Mouse (Mus musculus): Measurements from ENCODE around the gene Traf5.

Traf5 gene

GRCm38 (mm10) chr1:192066956-192067355 lies 25.4 kb downstream of the Traf5 start:
- DNase-seq (ENCODE audit: low read depth, low spot score) = no peak

- DNase-seq (ENCODE audit: low read depth, low spot score) = no peak
Measured at GRCm38 (mm10) chr1:192063209-192063946, 29.0 kb downstream of the Traf5 start.

- no peak for DNase-seq (ENCODE audit: low read depth, low spot score)
Measured at GRCm38 (mm10) chr1:192062682-192063081, 29.7 kb downstream of the Traf5 start.

GRCm38 (mm10) chr1:192061666-192062306 lies 30.6 kb downstream of the Traf5 start:
- DNase-seq (ENCODE audit: low read depth, low spot score) = no peak

- no peak for DNase-seq (ENCODE audit: low read depth, low spot score)
Measured at GRCm38 (mm10) chr1:192058911-192059310, 33.4 kb downstream of the Traf5 start.

- DNase-seq (ENCODE audit: low read depth, low spot score) = no peak
Measured at GRCm38 (mm10) chr1:192053726-192054125, 38.6 kb downstream of the Traf5 start.

GRCm38 (mm10) chr1:192052986-192053385 lies 39.4 kb downstream of the Traf5 start:
- DNase-seq (ENCODE audit: low read depth, low spot score) = no peak

- DNase-seq (ENCODE audit: low read depth, low spot score) = no peak
Measured at GRCm38 (mm10) chr1:192052461-192052860, 39.9 kb downstream of the Traf5 start.

- no peak for DNase-seq (ENCODE audit: low read depth, low spot score)
Measured at GRCm38 (mm10) chr1:191999022-191999421, 93.3 kb downstream of the Traf5 start.

- no peak for DNase-seq (ENCODE audit: low read depth, low spot score)
Measured at GRCm38 (mm10) chr1:191996621-191997185, 95.7 kb downstream of the Traf5 start.

GRCm38 (mm10) chr1:191995916-191996315 lies 96.4 kb downstream of the Traf5 start:
- DNase-seq (ENCODE audit: low read depth, low spot score) = no peak

- DNase-seq (ENCODE audit: low read depth, low spot score) = peak; percentile 61
Measured at GRCm38 (mm10) chr1:191995488-191995887, 96.9 kb downstream of the Traf5 start.

GRCm38 (mm10) chr1:191994476-191994875 lies 97.9 kb downstream of the Traf5 start:
- DNase-seq (ENCODE audit: low read depth, low spot score) = peak; percentile 38

GRCm38 (mm10) chr1:191992040-191992780 lies 100.1 kb downstream of the Traf5 start:
- DNase-seq (ENCODE audit: low read depth, low spot score) = no peak

- peak; percentile 78 for DNase-seq (ENCODE audit: low read depth, low spot score)
Measured at GRCm38 (mm10) chr1:191989994-191990393, 102.4 kb downstream of the Traf5 start.

GRCm38 (mm10) chr1:191989060-191989459 lies 103.3 kb downstream of the Traf5 start:
- no peak for DNase-seq (ENCODE audit: low read depth, low spot score)

- DNase-seq (ENCODE audit: low read depth, low spot score) = no peak
Measured at GRCm38 (mm10) chr1:191988646-191989045, 103.7 kb downstream of the Traf5 start.

GRCm38 (mm10) chr1:191987481-191987769 lies 104.9 kb downstream of the Traf5 start:
- DNase-seq (ENCODE audit: low read depth, low spot score) = no peak

- DNase-seq (ENCODE audit: low read depth, low spot score) = no peak
Measured at GRCm38 (mm10) chr1:191986674-191987480, 105.5 kb downstream of the Traf5 start.

- no peak for DNase-seq (ENCODE audit: low read depth, low spot score)
Measured at GRCm38 (mm10) chr1:191981426-191982102, 110.8 kb downstream of the Traf5 start.

GRCm38 (mm10) chr1:191977187-191977586 lies 115.2 kb downstream of the Traf5 start, which contains the start of gene Rd3:
Rd3 (plus strand) TSS chr1:191977370.
- DNase-seq (ENCODE audit: low read depth, low spot score) = no peak

All from c-Kit-negative CD71-positive TER-119-positive erythroid progenitor cells, embryonic 14.5 days (primary cell).